Mouse (Mus musculus) heart, embryonic 10.5 days (tissue): ENCODE results near the gene Lin7a. TPM values are rescaled to one million over a fixed set of nuclear protein-coding genes. Genes with fewer than 3 reads are reported as not detected.

Experiments used
- DNase-seq: peaks from one replicate; pipeline ENCODE4 v3.0.0-alpha.2; 2017; ENCODE audit warnings: low spot score
- H3K27ac ChIP-seq: fragments of 300-500 bp; sonication (generic); 2 replicates; pipeline ENCODE4 v1.5.1; 2016; ENCODE audit warnings: mild to moderate bottlenecking
- H3K27me3 ChIP-seq: fragments of 300-500 bp; sonication (generic); 2 replicates; pipeline ENCODE4 v1.6.1; 2016; ENCODE audit warnings: mild to moderate bottlenecking; ENCODE audit not compliant: poor library complexity, insufficient read depth, severe bottlenecking
- H3K36me3 ChIP-seq: fragments of 300-500 bp; sonication (generic); 2 replicates; pipeline ENCODE4 v1.6.1; 2016; ENCODE audit warnings: mild to moderate bottlenecking, moderate library complexity
- H3K4me1 ChIP-seq: fragments of 300-500 bp; sonication (generic); 2 replicates; pipeline ENCODE4 v1.6.1; 2016; ENCODE audit warnings: mild to moderate bottlenecking
- H3K4me3 ChIP-seq: fragments of 300-500 bp; sonication (generic); 2 replicates; pipeline ENCODE4 v1.5.1; 2016; ENCODE audit warnings: mild to moderate bottlenecking, moderate library complexity
- H3K9me3 ChIP-seq: fragments of 300-500 bp; sonication (generic); 2 replicates; pipeline ENCODE4 v1.6.1; 2016; ENCODE audit warnings: mild to moderate bottlenecking, moderate library complexity
- WGBS: fragments of 180-500 bp; shearing (Covaris S2); methylation state at CpG from one replicate; pipeline ENCODE4 v1.1.7; 2016; 5-methylcytosine and 5-hydroxymethylcytosine counted together
- polyA plus RNA-seq: library from polyadenylated mRNA; unstranded; fragments of >200 nt; fragmentation: Nextera tagmentation; extraction: Ambion mirVana; gene quantifications from 2 replicates; pipeline ENCODE4 v1.2.1, GENCODE M21; 2016

Lin7a gene
- polyA plus RNA-seq, 1 experiment from 2014 or later = 2.1 TPM

DNA sequence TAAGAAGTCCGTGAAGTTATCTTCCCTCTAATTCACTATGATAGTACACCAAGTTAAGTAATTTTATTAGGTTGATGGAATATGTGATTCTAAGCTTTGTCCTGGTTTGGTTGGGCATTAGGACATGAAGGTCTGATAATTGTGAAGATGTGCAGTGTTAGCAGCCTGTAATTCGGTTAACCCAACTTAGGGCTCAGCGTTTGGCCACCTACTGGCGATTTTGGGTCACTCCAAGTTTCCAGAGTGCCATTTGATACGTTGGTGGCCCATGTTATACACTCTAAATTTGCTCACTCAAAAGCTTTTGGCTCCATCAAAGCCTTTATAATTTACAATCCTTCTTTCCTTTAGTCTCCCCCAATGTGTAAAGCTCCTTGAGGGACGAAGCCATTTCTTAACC, 2.4 kb downstream of the Lin7a start:
- Histone ChIP-seq H3K4me3 (no peak overlapping the region), H3K27ac (no peak overlapping the region), H3K27me3 (peaks cover 41% of the 10 kb centered on the region), H3K36me3 (no peaks in the 10 kb centered on the region), H3K4me1 (no peaks in the 10 kb centered on the region), H3K9me3 (no peaks in the 10 kb centered on the region)
- no peak for DNase-seq
- 36% methylated on average over 6 of the region's 6 CpGs for WGBS

GRCm38 (mm10) chr10:107274785-107275184, 3.3 kb downstream of the Lin7a start:
- H3K36me3 ChIP-seq = no peaks in the 10 kb centered on the region
- H3K4me1 ChIP-seq = no peaks in the 10 kb centered on the region
- no peak overlapping the region for H3K4me3 ChIP-seq
- DNase-seq = no peak
- no peak overlapping the region for H3K27ac ChIP-seq
- 52% methylated on average over 3 of the region's 3 CpGs for WGBS
- H3K9me3 ChIP-seq = no peaks in the 10 kb centered on the region
- H3K27me3 ChIP-seq = peaks cover 41% of the 10 kb centered on the region

GRCm38 (mm10) chr10:107276647-107277046, 5.2 kb downstream of the Lin7a start:
- WGBS = 73% methylated on average over 2 of the region's 2 CpGs
- H3K27me3 ChIP-seq = peaks cover 26% of the 10 kb centered on the region

GRCm38 (mm10) chr10:107293934-107294664, 22.6 kb downstream of the Lin7a start:
- DNase-seq = no peak
- H3K4me1 ChIP-seq = no peaks in the 10 kb centered on the region
- H3K9me3 ChIP-seq = no peaks in the 10 kb centered on the region
- H3K36me3 ChIP-seq = no peaks in the 10 kb centered on the region
- WGBS = 66% methylated on average over 7 of the region's 7 CpGs
- no peak overlapping the region for H3K4me3 ChIP-seq
- no peak overlapping the region for H3K27ac ChIP-seq
- no peaks in the 10 kb centered on the region for H3K27me3 ChIP-seq

More at GRCm38 (mm10) chr10:107276647-107277046, 5.2 kb downstream of the Lin7a start:
- H3K36me3 ChIP-seq = no peaks in the 10 kb centered on the region
- H3K9me3 ChIP-seq = no peaks in the 10 kb centered on the region
- no peak overlapping the region for H3K4me3 ChIP-seq
- no peak overlapping the region for H3K27ac ChIP-seq
- DNase-seq = no peak
- no peaks in the 10 kb centered on the region for H3K4me1 ChIP-seq

GRCm38 (mm10) chr10:107300587-107301248, 29.2 kb downstream of the Lin7a start:
- 75% methylated on average over 2 of the region's 2 CpGs for WGBS

GRCm38 (mm10) chr10:107310964-107311490, 39.5 kb downstream of the Lin7a start:
- no peak for DNase-seq
- no peak overlapping the region for H3K27ac ChIP-seq
- H3K9me3 ChIP-seq = no peaks in the 10 kb centered on the region
- H3K36me3 ChIP-seq = no peaks in the 10 kb centered on the region
- no peaks in the 10 kb centered on the region for H3K4me1 ChIP-seq
- 89% methylated on average over 5 of the region's 5 CpGs for WGBS
- H3K27me3 ChIP-seq = no peaks in the 10 kb centered on the region
- no peak overlapping the region for H3K4me3 ChIP-seq

More at GRCm38 (mm10) chr10:107300587-107301248, 29.2 kb downstream of the Lin7a start:
- Histone ChIP-seq H3K27ac (no peak overlapping the region), H3K4me3 (no peak overlapping the region), H3K4me1 (no peaks in the 10 kb centered on the region), H3K27me3 (no peaks in the 10 kb centered on the region), H3K36me3 (no peaks in the 10 kb centered on the region), H3K9me3 (no peaks in the 10 kb centered on the region)
- DNase-seq = no peak

GRCm38 (mm10) chr10:107312609-107313008, 41.1 kb downstream of the Lin7a start:
- Histone ChIP-seq H3K36me3 (no peaks in the 10 kb centered on the region), H3K27ac (no peak overlapping the region), H3K4me3 (no peak overlapping the region), H3K9me3 (no peaks in the 10 kb centered on the region), H3K27me3 (no peaks in the 10 kb centered on the region), H3K4me1 (no peaks in the 10 kb centered on the region)
- 87% methylated on average over 4 of the region's 4 CpGs for WGBS
- no peak for DNase-seq

DNA sequence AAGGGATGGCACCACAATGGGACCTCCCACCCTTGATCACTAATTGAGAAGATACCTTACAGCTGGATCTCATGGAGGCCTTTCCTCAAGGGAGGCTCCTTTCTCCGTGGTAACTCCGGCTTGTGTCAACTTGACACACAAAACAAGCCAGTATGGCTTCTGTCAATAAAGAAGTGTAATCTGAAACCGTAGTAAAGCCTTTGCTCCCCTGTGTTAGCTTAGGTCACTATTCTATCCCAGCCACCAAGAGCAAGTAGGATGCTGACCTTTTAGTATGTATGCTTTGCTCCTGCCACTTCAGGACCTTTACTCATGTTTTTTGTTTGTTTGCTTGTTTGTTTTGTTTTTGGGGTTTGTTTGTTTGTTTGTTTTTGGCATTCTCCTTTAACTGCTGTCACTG, 41.9 kb downstream of the Lin7a start:
- WGBS = 44% methylated on average over 3 of the region's 3 CpGs
- Histone ChIP-seq H3K27me3 (no peaks in the 10 kb centered on the region), H3K4me3 (no peak overlapping the region), H3K27ac (no peak overlapping the region), H3K36me3 (no peaks in the 10 kb centered on the region), H3K4me1 (no peaks in the 10 kb centered on the region), H3K9me3 (no peaks in the 10 kb centered on the region)
- no peak for DNase-seq

DNA sequence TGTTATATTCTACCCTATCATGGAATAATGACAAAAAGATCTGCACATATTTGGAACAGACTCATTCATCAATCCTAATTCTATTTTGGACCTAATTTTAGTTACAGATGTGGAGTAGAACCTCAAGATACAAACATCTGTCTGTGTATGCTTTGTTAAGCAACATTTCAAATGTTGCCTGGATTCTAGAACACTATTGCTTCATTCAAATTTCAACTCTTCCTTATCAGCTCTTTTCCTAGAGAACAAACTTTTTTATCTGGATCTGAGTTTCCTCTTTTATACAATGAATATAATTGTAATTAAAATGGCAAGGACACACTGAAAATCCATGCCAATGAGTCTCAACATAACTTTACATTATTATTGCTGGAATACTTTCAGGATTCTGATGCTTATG, 43.8 kb downstream of the Lin7a start:
- H3K27ac ChIP-seq = no peak overlapping the region
- no peaks in the 10 kb centered on the region for H3K27me3 ChIP-seq
- DNase-seq = no peak
- H3K36me3 ChIP-seq = no peaks in the 10 kb centered on the region
- H3K9me3 ChIP-seq = no peaks in the 10 kb centered on the region
- no peaks in the 10 kb centered on the region for H3K4me1 ChIP-seq
- H3K4me3 ChIP-seq = no peak overlapping the region

DNA sequence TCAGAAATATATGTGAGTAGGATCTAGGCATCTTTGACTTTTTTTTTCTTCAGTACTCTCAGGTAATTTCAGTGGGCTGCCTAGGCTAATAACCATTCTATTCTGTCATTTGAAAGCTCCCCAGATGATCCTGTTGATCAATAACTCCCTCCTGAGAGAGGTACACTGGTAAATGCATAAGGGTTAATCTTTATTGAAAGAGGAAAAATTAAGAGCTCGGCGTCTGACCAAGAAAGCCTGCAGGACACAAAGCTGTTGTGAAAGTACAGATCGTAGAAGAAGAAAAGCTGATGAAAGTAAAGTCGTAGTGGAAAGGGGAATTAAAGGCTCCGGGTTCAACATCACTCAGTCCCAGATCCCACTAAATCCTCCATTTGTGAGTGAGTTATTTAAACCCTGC, 44.2 kb downstream of the Lin7a start:
- no peak overlapping the region for H3K27ac ChIP-seq
- no peak for DNase-seq
- no peaks in the 10 kb centered on the region for H3K4me1 ChIP-seq
- no peaks in the 10 kb centered on the region for H3K9me3 ChIP-seq
- no peak overlapping the region for H3K4me3 ChIP-seq
- WGBS = 87% methylated on average over 5 of the region's 5 CpGs
- H3K27me3 ChIP-seq = no peaks in the 10 kb centered on the region
- H3K36me3 ChIP-seq = no peaks in the 10 kb centered on the region

DNA sequence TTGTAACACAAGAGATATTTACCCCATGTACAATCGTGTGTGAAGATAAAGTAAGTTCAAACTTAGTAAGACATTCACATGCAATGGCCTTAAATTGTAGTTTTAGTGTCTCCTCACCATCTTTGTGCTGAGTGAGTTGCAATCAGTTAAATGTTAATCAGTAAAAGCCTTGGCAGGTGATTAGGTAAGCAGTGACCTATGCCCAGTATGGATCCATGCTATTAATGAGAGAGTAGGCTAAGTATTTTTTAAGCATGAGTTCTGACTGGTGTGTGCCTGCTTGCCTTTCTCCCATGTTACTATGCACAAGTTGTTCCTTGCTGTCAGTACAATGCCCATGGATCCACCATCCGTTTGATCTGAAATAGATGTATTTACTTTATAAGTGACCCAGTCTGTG, 44.6 kb downstream of the Lin7a start:
- 69% methylated on average over 2 of the region's 2 CpGs for WGBS
- no peaks in the 10 kb centered on the region for H3K27me3 ChIP-seq
- H3K4me3 ChIP-seq = no peak overlapping the region
- H3K36me3 ChIP-seq = no peaks in the 10 kb centered on the region
- DNase-seq = no peak
- H3K27ac ChIP-seq = no peak overlapping the region
- no peaks in the 10 kb centered on the region for H3K9me3 ChIP-seq
- no peaks in the 10 kb centered on the region for H3K4me1 ChIP-seq

DNA sequence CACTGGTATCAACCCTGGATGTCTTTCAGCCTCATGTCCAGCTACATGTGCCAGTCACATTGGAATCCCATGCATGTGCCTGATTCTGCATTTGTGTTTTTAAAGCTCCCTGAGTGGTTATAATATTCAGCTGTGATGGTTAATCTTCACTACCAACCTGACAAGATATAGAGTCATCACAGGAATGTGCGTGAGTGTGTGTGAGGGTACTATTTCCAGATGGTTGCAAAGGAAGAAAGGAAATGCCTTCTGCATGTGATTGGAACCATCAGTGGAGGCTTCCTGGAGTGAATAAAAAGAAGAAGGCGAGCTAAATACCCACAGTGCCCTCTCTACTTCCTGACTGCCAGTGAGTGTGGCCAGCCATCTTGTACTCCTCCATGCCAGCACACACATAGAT, 48.2 kb downstream of the Lin7a start:
- whole genome bisulfite sequencing = 70% methylated on average over 2 of the region's 2 CpGs
- Histone ChIP-seq H3K27me3 (no peaks in the 10 kb centered on the region), H3K9me3 (no peaks in the 10 kb centered on the region), H3K4me1 (no peaks in the 10 kb centered on the region), H3K4me3 (no peak overlapping the region), H3K36me3 (no peaks in the 10 kb centered on the region), H3K27ac (no peak overlapping the region)
- no peak for DNase-seq

- no peak overlapping the region for H3K27ac ChIP-seq
- no peaks in the 10 kb centered on the region for H3K9me3 ChIP-seq
- 89% methylated on average over 7 of the region's 7 CpGs for WGBS
- no peak for DNase-seq
- H3K4me1 ChIP-seq = no peaks in the 10 kb centered on the region
- H3K36me3 ChIP-seq = no peaks in the 10 kb centered on the region
- H3K4me3 ChIP-seq = no peak overlapping the region
- H3K27me3 ChIP-seq = no peaks in the 10 kb centered on the region
Measured at GRCm38 (mm10) chr10:107323865-107324264, 52.4 kb downstream of the Lin7a start.
